Mouse (Mus musculus) c-Kit-positive CD71-positive TER-119-positive erythroid progenitor cells, embryonic 14.5 days (primary cell): ENCODE data around the gene Lgi1.
A peak's percentile ranks its signal among the peaks of the same experiment; 100 is the strongest.

Experiments used
- DNase-seq: peaks from one replicate; pipeline ENCODE4 v3.0.0-alpha.2; 2013; ENCODE audit warnings: low spot score

Gene Lgi1

GRCm38 (mm10) chr19:38264505-38265500, at the start of gene Lgi1:
TSS of gene Lgi1 (plus strand) at chr19:38264536.
- no peak for DNase-seq

- no peak for DNase-seq
These were observed 46.6 kb upstream of the Lgi1 start for GRCm38 (mm10) chr19:38217696-38218095.

- DNase-seq, result peak; percentile 12
These were observed 40.9 kb upstream of the Lgi1 start for GRCm38 (mm10) chr19:38223356-38223904.

GRCm38 (mm10) chr19:38223905-38224684, 40.2 kb upstream of the Lgi1 start, which contains the start of gene Fra10ac1:
TSS of gene Fra10ac1 (minus strand) at chr19:38224156.
- DNase-seq, result peak; percentile 78

- no peak for DNase-seq
These were observed 39.7 kb upstream of the Lgi1 start for GRCm38 (mm10) chr19:38224685-38225060.

GRCm38 (mm10) chr19:38228699-38229098, 35.6 kb upstream of the Lgi1 start:
- peak; percentile 13 for DNase-seq

- DNase-seq, result no peak
These were observed 32.2 kb upstream of the Lgi1 start for GRCm38 (mm10) chr19:38232087-38232486.

- no peak for DNase-seq
These were observed 31.8 kb upstream of the Lgi1 start for GRCm38 (mm10) chr19:38232516-38232915.

GRCm38 (mm10) chr19:38236526-38236925, 27.8 kb upstream of the Lgi1 start:
- no peak for DNase-seq

GRCm38 (mm10) chr19:38237834-38238212, 26.5 kb upstream of the Lgi1 start:
- peak; percentile 34 for DNase-seq

GRCm38 (mm10) chr19:38238213-38238951, 26.0 kb upstream of the Lgi1 start:
- DNase-seq, result no peak

GRCm38 (mm10) chr19:38242314-38242852, 22.0 kb upstream of the Lgi1 start:
- no peak for DNase-seq

GRCm38 (mm10) chr19:38244748-38245147, 19.6 kb upstream of the Lgi1 start:
- DNase-seq, result no peak

GRCm38 (mm10) chr19:38245361-38246176, 18.8 kb upstream of the Lgi1 start:
- no peak for DNase-seq

- DNase-seq, result no peak
These were observed 18.1 kb upstream of the Lgi1 start for GRCm38 (mm10) chr19:38246177-38246622.

- DNase-seq, result no peak
These were observed 14.7 kb upstream of the Lgi1 start for GRCm38 (mm10) chr19:38249627-38250026.

- peak; percentile 3 for DNase-seq
These were observed 10.5 kb upstream of the Lgi1 start for GRCm38 (mm10) chr19:38253796-38254195.

- no peak for DNase-seq
These were observed 5.7 kb upstream of the Lgi1 start for GRCm38 (mm10) chr19:38258651-38259065.

- no peak for DNase-seq
These were observed 4.9 kb upstream of the Lgi1 start for GRCm38 (mm10) chr19:38259436-38259835.

GRCm38 (mm10) chr19:38260346-38260745, 4.0 kb upstream of the Lgi1 start:
- no peak for DNase-seq
